Mouse (Mus musculus): ENCODE data around the gene Nrxn1. TPM values are rescaled to one million over a fixed set of nuclear protein-coding genes. Genes with fewer than 3 reads are reported as not detected.

The Nrxn1 gene
- polyA plus RNA-seq, 1 experiment = 0.05 TPM

- Histone ChIP-seq H3K4me2 (ENCODE audit: low read depth) (no peak overlapping the region), H3K27me3 (ENCODE audit: control insufficient read depth, insufficient read depth, insufficient read length) (no peaks in the 10 kb centered on the region), H3K79me2 (ENCODE audit: control insufficient read depth, insufficient read depth) (no peaks in the 10 kb centered on the region), H3ac (ENCODE audit: control insufficient read depth, insufficient read length) (no peak overlapping the region), H3K36me3 (ENCODE audit: control insufficient read depth, insufficient read depth) (no peaks in the 10 kb centered on the region), H3K4me3 (no peak overlapping the region)
- TF ChIP-seq MAX (IDR thresholded peaks at IDR 0.05; ENCODE audit: low read depth) (no peak), CEBPB (IDR thresholded peaks at IDR 0.05; ENCODE audit: insufficient read depth, poor library complexity, severe bottlenecking) (no peak), POLR2AphosphoS2 (IDR thresholded peaks at IDR 0.05; ENCODE audit: insufficient read length, low read depth) (no peak), MYOG (IDR thresholded peaks at IDR 0.05; ENCODE audit: control insufficient read depth in 1 of 3, insufficient read depth in 1 of 3, insufficient read length in 2 of 3, low read depth in 2 of 3) (no peak), REST (IDR thresholded peaks at IDR 0.05; ENCODE audit: insufficient read depth, insufficient read length) (no peak), MYOD1 (IDR thresholded peaks at IDR 0.05; ENCODE audit: control insufficient read depth in 1 of 3, insufficient read length in 2 of 3, low read depth in 2 of 3) (no peak), E2F4 (IDR thresholded peaks at IDR 0.05; ENCODE audit: insufficient read depth) (no peak), TCF12 (IDR thresholded peaks at IDR 0.05; ENCODE audit: insufficient read depth, poor library complexity, severe bottlenecking) (no peak), USF1 (IDR thresholded peaks at IDR 0.05; ENCODE audit: low read depth) (no peak), TCF3 (IDR thresholded peaks at IDR 0.05; ENCODE audit: insufficient read length, low read depth) (no peak), POLR2A (IDR thresholded peaks at IDR 0.05; ENCODE audit: insufficient read length, low read depth) (no peak), SRF (IDR thresholded peaks at IDR 0.05; ENCODE audit: control insufficient read depth, insufficient read length, low read depth) (no peak)
Measured at GRCm38 (mm10) chr17:90650279-90650678, 442.6 kb downstream of the Nrxn1 start.

- no peaks in the 10 kb centered on the region for H3K36me3 ChIP-seq (ENCODE audit: control insufficient read depth, insufficient read depth)
- no peaks in the 10 kb centered on the region for H3K27me3 ChIP-seq (ENCODE audit: control insufficient read depth, insufficient read depth, insufficient read length)
- TF ChIP-seq POLR2A (IDR thresholded peaks at IDR 0.05; ENCODE audit: insufficient read length, low read depth) (no peak), POLR2AphosphoS2 (IDR thresholded peaks at IDR 0.05; ENCODE audit: insufficient read length, low read depth) (no peak), USF1 (IDR thresholded peaks at IDR 0.05; ENCODE audit: low read depth) (no peak), MYOD1 (IDR thresholded peaks at IDR 0.05; ENCODE audit: control insufficient read depth in 1 of 3, insufficient read length in 2 of 3, low read depth in 2 of 3) (no peak), TCF12 (IDR thresholded peaks at IDR 0.05; ENCODE audit: insufficient read depth, poor library complexity, severe bottlenecking) (no peak), MAX (IDR thresholded peaks at IDR 0.05; ENCODE audit: low read depth) (no peak), MYOG (IDR thresholded peaks at IDR 0.05; ENCODE audit: control insufficient read depth in 1 of 3, insufficient read depth in 1 of 3, insufficient read length in 2 of 3, low read depth in 2 of 3) (no peak), E2F4 (IDR thresholded peaks at IDR 0.05; ENCODE audit: insufficient read depth) (no peak), CEBPB (IDR thresholded peaks at IDR 0.05; ENCODE audit: insufficient read depth, poor library complexity, severe bottlenecking) (no peak)
- no peak overlapping the region for H3ac ChIP-seq (ENCODE audit: control insufficient read depth, insufficient read length)
- H3K4me3 ChIP-seq = no peak overlapping the region
- H3K79me2 ChIP-seq (ENCODE audit: control insufficient read depth, insufficient read depth) = no peaks in the 10 kb centered on the region
- no peak overlapping the region for H3K4me2 ChIP-seq (ENCODE audit: low read depth)
Measured at GRCm38 (mm10) chr17:90638970-90639524, 453.8 kb downstream of the Nrxn1 start.

- H3K4me3 ChIP-seq = no peak overlapping the region
- no peaks in the 10 kb centered on the region for H3K36me3 ChIP-seq (ENCODE audit: control insufficient read depth, insufficient read depth)
- no peak overlapping the region for H3ac ChIP-seq (ENCODE audit: control insufficient read depth, insufficient read length)
- no peak for TF ChIP-seq USF1 (IDR thresholded peaks at IDR 0.05; ENCODE audit: low read depth)
- no peak for TF ChIP-seq MYOD1 (IDR thresholded peaks at IDR 0.05; ENCODE audit: control insufficient read depth in 1 of 3, insufficient read length in 2 of 3, low read depth in 2 of 3)
- no peak for TF ChIP-seq POLR2A (IDR thresholded peaks at IDR 0.05; ENCODE audit: insufficient read length, low read depth)
- no peak for TF ChIP-seq CEBPB (IDR thresholded peaks at IDR 0.05; ENCODE audit: insufficient read depth, poor library complexity, severe bottlenecking)
- TF ChIP-seq MAX (IDR thresholded peaks at IDR 0.05; ENCODE audit: low read depth) = no peak
- no peak for TF ChIP-seq TCF3 (IDR thresholded peaks at IDR 0.05; ENCODE audit: insufficient read length, low read depth)
- no peak for TF ChIP-seq E2F4 (IDR thresholded peaks at IDR 0.05; ENCODE audit: insufficient read depth)
- no peak for TF ChIP-seq SRF (IDR thresholded peaks at IDR 0.05; ENCODE audit: control insufficient read depth, insufficient read length, low read depth)
- H3K27me3 ChIP-seq (ENCODE audit: control insufficient read depth, insufficient read depth, insufficient read length) = no peaks in the 10 kb centered on the region
- no peak overlapping the region for H3K4me2 ChIP-seq (ENCODE audit: low read depth)
- H3K79me2 ChIP-seq (ENCODE audit: control insufficient read depth, insufficient read depth) = no peaks in the 10 kb centered on the region
Measured at GRCm38 (mm10) chr17:90638183-90638727, 454.6 kb downstream of the Nrxn1 start.

- Histone ChIP-seq H3K4me3 (no peak overlapping the region), H3K27me3 (ENCODE audit: control insufficient read depth, insufficient read depth, insufficient read length) (no peaks in the 10 kb centered on the region), H3ac (ENCODE audit: control insufficient read depth, insufficient read length) (no peak overlapping the region), H3K4me2 (ENCODE audit: low read depth) (no peak overlapping the region), H3K79me2 (ENCODE audit: control insufficient read depth, insufficient read depth) (no peaks in the 10 kb centered on the region), H3K36me3 (ENCODE audit: control insufficient read depth, insufficient read depth) (no peaks in the 10 kb centered on the region)
- TF ChIP-seq REST (IDR thresholded peaks at IDR 0.05; ENCODE audit: insufficient read depth, insufficient read length) (no peak), MYOD1 (IDR thresholded peaks at IDR 0.05; ENCODE audit: control insufficient read depth in 1 of 3, insufficient read length in 2 of 3, low read depth in 2 of 3) (no peak), SRF (IDR thresholded peaks at IDR 0.05; ENCODE audit: control insufficient read depth, insufficient read length, low read depth) (no peak), USF1 (IDR thresholded peaks at IDR 0.05; ENCODE audit: low read depth) (no peak), POLR2AphosphoS2 (IDR thresholded peaks at IDR 0.05; ENCODE audit: insufficient read length, low read depth) (no peak)
Measured at GRCm38 (mm10) chr17:90631371-90631770, 461.5 kb downstream of the Nrxn1 start.

- H3K4me2 ChIP-seq (ENCODE audit: low read depth) = no peak overlapping the region
- TF ChIP-seq TCF12 (IDR thresholded peaks at IDR 0.05; ENCODE audit: insufficient read depth, poor library complexity, severe bottlenecking) (no peak), CEBPB (IDR thresholded peaks at IDR 0.05; ENCODE audit: insufficient read depth, poor library complexity, severe bottlenecking) (no peak), REST (IDR thresholded peaks at IDR 0.05; ENCODE audit: insufficient read depth, insufficient read length) (no peak), MYOG (IDR thresholded peaks at IDR 0.05; ENCODE audit: control insufficient read depth in 1 of 3, insufficient read depth in 1 of 3, insufficient read length in 2 of 3, low read depth in 2 of 3) (no peak), POLR2A (IDR thresholded peaks at IDR 0.05; ENCODE audit: insufficient read length, low read depth) (no peak), POLR2AphosphoS2 (IDR thresholded peaks at IDR 0.05; ENCODE audit: insufficient read length, low read depth) (no peak), E2F4 (IDR thresholded peaks at IDR 0.05; ENCODE audit: insufficient read depth) (no peak), SRF (IDR thresholded peaks at IDR 0.05; ENCODE audit: control insufficient read depth, insufficient read length, low read depth) (no peak), MYOD1 (IDR thresholded peaks at IDR 0.05; ENCODE audit: control insufficient read depth in 1 of 3, insufficient read length in 2 of 3, low read depth in 2 of 3) (no peak), TCF3 (IDR thresholded peaks at IDR 0.05; ENCODE audit: insufficient read length, low read depth) (no peak), USF1 (IDR thresholded peaks at IDR 0.05; ENCODE audit: low read depth) (no peak), MAX (IDR thresholded peaks at IDR 0.05; ENCODE audit: low read depth) (no peak)
- H3K27me3 ChIP-seq (ENCODE audit: control insufficient read depth, insufficient read depth, insufficient read length) = no peaks in the 10 kb centered on the region
- H3K79me2 ChIP-seq (ENCODE audit: control insufficient read depth, insufficient read depth) = no peaks in the 10 kb centered on the region
- no peak overlapping the region for H3K4me3 ChIP-seq
- no peaks in the 10 kb centered on the region for H3K36me3 ChIP-seq (ENCODE audit: control insufficient read depth, insufficient read depth)
- H3ac ChIP-seq (ENCODE audit: control insufficient read depth, insufficient read length) = no peak overlapping the region
Measured at GRCm38 (mm10) chr17:90629851-90630250, 463.0 kb downstream of the Nrxn1 start.
